Mouse (Mus musculus) neural tube, embryonic 10.5 days (tissue): Measurements from ENCODE around the gene Dmrt2.

ENCODE experiments used
- DNase-seq: peaks from one replicate; pipeline ENCODE4 v3.0.0-alpha.2; 2017; ENCODE audit warnings: low spot score; ENCODE audit errors: extremely low spot score

The Dmrt2 gene

DNA sequence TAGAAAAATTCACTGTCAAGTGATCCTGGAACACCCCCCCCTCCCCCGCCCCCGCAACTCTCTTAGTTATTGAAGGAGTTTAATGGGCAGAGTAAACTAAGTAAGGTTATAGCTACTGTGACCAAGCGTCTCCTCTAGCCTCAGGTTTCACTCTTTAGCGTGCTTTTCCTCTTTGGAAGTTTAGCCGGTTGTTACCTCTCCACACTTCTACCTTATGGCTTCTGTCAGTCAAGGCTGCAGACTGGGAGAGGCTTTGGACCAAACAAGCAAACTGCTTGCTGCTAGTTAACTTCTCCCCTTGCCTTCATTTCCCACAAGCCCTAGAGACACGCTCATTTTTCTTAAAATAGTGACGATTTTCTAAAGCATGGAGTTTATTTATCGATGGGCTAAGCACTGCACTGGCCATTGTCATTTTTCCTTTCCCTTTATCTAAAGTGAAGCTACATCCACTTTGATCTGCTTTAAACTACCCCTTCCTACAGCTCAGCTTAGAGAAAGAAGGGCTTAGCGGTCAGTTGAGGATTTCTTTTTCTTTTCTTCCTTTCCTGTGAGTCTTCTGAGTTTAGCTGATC is 3.7 kb downstream of the Dmrt2 start:
- no peak for DNase-seq

DNA sequence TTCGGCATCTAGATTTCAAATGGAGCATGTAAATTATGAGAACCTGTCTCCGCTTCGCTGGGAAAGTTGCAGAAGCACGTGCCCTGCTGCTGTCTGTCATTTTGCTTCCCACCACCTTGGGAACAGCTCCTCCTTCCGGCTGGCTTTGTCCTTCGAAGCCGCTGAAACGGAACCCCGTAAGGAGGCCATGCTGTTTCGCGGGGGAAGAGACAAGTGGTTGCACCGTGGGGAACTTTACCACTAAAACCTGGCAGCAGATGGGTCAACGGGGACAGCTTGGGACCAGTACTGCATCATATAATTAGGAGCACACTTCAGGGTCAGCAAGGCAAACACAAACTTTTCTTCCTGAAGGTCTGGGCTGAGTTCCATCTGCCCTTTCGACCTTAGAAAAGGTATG is 26.6 kb downstream of the Dmrt2 start:
- DNase-seq, result no peak

DNA sequence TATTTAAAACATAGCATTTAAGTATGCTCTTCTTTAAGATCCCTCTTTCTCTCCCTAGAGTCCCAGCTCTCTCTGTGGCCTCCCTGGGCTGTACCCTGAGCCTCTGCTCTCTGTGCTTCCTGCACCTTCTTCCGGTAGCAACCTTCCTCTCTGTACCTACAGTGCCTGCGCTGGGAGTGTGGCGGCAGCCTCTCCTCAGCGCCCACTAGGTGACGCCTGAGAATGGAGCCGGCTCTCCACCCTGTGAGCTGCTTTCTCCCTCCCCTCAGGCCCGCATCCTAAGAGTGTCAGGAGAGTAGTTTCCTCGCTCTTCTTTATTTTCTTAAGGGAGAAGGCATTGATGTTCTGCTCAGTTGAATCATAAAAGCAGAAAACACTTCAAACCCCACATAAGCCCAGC is 41.2 kb downstream of the Dmrt2 start:
- DNase-seq, result no peak

DNA sequence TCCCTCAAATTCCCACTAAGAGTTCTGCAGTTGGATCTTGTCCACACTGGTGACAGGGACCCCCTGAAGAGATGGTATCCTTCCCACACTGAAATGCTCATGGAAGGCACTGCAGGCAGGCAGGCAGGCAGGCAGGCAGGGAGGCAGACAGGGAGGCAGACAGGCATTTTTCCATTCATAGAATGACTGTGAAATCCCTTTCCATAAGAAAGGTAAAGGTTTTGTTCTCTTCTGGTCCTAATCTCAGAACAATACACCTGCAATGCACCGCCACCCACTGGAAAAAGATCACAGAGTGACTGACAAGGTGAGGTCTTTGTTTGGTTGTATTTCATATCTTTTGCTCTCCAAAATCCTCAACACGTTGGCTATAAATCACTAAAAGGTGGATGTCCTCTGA is 42.7 kb downstream of the Dmrt2 start:
- no peak for DNase-seq

DNA sequence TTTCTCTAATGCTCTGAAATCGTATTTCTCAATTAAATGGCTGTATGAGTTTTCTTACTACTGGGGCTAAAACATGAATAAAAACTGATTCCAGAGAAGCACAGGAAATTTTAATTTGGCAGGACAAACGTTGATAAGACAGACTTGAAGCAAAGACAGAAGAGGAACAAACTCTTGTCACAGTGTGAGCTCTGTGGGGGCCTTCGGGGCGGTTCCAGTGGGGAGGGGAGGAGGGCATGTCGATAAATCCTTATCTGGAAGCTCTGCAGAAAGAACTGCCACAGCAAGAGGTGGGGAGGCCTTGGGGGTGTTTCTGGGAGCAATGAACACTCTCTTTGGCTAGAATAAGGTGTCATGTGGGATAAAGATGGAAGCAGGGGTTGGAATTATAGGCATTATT is 50.4 kb downstream of the Dmrt2 start:
- no peak for DNase-seq
